14 mouse cellular contexts compared by ENCODE assay signal in genomic region chr1:167649122-167649633, GRCm38 (mm10). TPM values are rescaled to one million over a fixed set of nuclear protein-coding genes. Genes with fewer than 3 reads are reported as not detected.
DNase-seq lines count a peak whose midpoint lies in the region; ATAC-seq lines count a peak whose summit lies in the region.
"Had no signal": no experiment of that assay in that cellular context is flagged by ENCODE, and none has a peak within 500 bp of the region (broad histone marks: within the 10 kb centered on the region; RNA-seq: fewer than 3 reads in every experiment).

No protein-coding gene starts in this region.

- ATAC-seq in liver, embryonic 13.5 days (ENCODE audit: low read depth) = peak; percentile 15; the same call in 1 of the 2 replicates

- H3K9ac ChIP-seq in liver, embryonic 13.5 days = no peak overlapping the region

- H3K4me3 ChIP-seq in heart, embryonic 10.5 days = no peak overlapping the region
- no peak overlapping the region for H3K4me3 ChIP-seq in liver, embryonic 13.5 days (replicated peaks)

- H3K36me3 ChIP-seq in heart, embryonic 10.5 days = no peaks in the 10 kb centered on the region
- H3K36me3 ChIP-seq in liver, embryonic 13.5 days = no peaks in the 10 kb centered on the region
- H3K36me3 ChIP-seq: G1E had no signal

- no peak overlapping the region for H3K4me2 ChIP-seq in liver, embryonic 13.5 days

- H3K27me3 ChIP-seq in heart, embryonic 10.5 days (ENCODE audit: insufficient read depth, poor library complexity, severe bottlenecking) = peaks cover 9% of the 10 kb centered on the region; the same call in 1 of the 2 replicates
- H3K27me3 ChIP-seq in liver, embryonic 13.5 days = peaks cover 7% of the 10 kb centered on the region; the same call in 1 of the 2 replicates

- no peaks in the 10 kb centered on the region for H3K9me3 ChIP-seq in heart, embryonic 10.5 days
- no peaks in the 10 kb centered on the region for H3K9me3 ChIP-seq in liver, embryonic 13.5 days (replicated peaks)

- DNase-seq in heart, adult 8-10 months (ENCODE audit: low spot score) = peak; percentile 38
- no peak for DNase-seq in heart, embryonic 10.5 days (ENCODE audit: low spot score)
- DNase-seq in liver, embryonic 13.5 days = no peak
- DNase-seq in liver = no peak
- DNase-seq in kidney, postnatal 10 days = peak; percentile 17
- peak; percentile 63 for DNase-seq in lung, postnatal 36 days
- DNase-seq in c-Kit-positive CD71-positive TER-119-positive erythroid progenitor cells, embryonic 14.5 days (ENCODE audit: low spot score) = no peak
- DNase-seq: adrenal gland, adult 8-10 months; cerebellum, adult 9-11 months; gastrocnemius, postnatal 14 days; left cerebral cortex, postnatal 4 days had no signal

- no peaks in the 10 kb centered on the region for H3K4me1 ChIP-seq in heart, embryonic 10.5 days
- no peaks in the 10 kb centered on the region for H3K4me1 ChIP-seq in liver, embryonic 13.5 days (replicated peaks)

- H3K27ac ChIP-seq in heart, embryonic 10.5 days = no peak overlapping the region
- H3K27ac ChIP-seq in liver, embryonic 13.5 days = no peak overlapping the region

- WGBS in heart, embryonic 10.5 days = 65% methylated on average over 11 of the region's 11 CpGs
- 42% methylated on average over 11 of the region's 11 CpGs for WGBS in liver, embryonic 13.5 days (ENCODE audit: insufficient replicate concordance)

RNA-seq across cellular contexts. Expression of gene Lmx1a, which starts 39.9 kb away (rescaled TPM):
- not detected for total RNA-seq in heart, adult 8-10 months (2022)
- 2.2 and 4.0 TPM in 2 replicates for polyA plus RNA-seq in heart, embryonic 10.5 days (2016; fragmentation: Nextera tagmentation; extraction: Ambion mirVana)
- 0.20 and 0.35 TPM in 2 replicates for polyA plus RNA-seq in liver, embryonic 13.5 days (2015; fragmentation: Nextera tagmentation; extraction: Ambion mirVana)
- total RNA-seq: heart, postnatal 36 days; megakaryocyte-erythroid progenitor cell, adult 5-6 weeks had no signal
- polyA plus RNA-seq: G1E had no signal

RNA-seq across cellular contexts. Expression of gene Rxrg, which starts 51.0 kb away (rescaled TPM):
- total RNA-seq in heart, adult 8-10 months (2022) = 10 to 100 TPM; 62.7 to 85.3 (median 66.2) TPM
- polyA plus RNA-seq in heart, embryonic 10.5 days (2016; fragmentation: Nextera tagmentation; extraction: Ambion mirVana) = 2.0 and 3.5 TPM in 2 replicates
- polyA plus RNA-seq in liver, embryonic 13.5 days (2015; fragmentation: Nextera tagmentation; extraction: Ambion mirVana) = 0.52 and 0.63 TPM in 2 replicates
- polyA plus RNA-seq: G1E had no signal

Comparison
In these comparisons a context has a peak if more than half of its experiments do, and no peak if none do; other contexts are left out.
1. DNase-seq: peak in heart, adult 8-10 months (single experiment), kidney, postnatal 10 days (single experiment) and lung, postnatal 36 days (single experiment); none in heart, embryonic 10.5 days (single experiment), liver, embryonic 13.5 days (single experiment), liver (single experiment) and c-Kit-positive CD71-positive TER-119-positive erythroid progenitor cells, embryonic 14.5 days (single experiment).